Mouse (Mus musculus) forebrain, embryonic 12.5 days (tissue): ENCODE measurements around the gene Pdha1. TPM values are rescaled to one million over a fixed set of nuclear protein-coding genes. Genes with fewer than 3 reads are reported as not detected.

ENCODE experiments used
- ATAC-seq: fragments of 200-750 bp; cut with Nextera tagmentation; 2 replicates; pipeline ENCODE4 v1.8.0; 2017; ENCODE audit warnings: moderate TSS enrichment; ENCODE audit not compliant: low FRiP score
- H3K27ac ChIP-seq: fragments of 300-500 bp; sonication (generic); 2 replicates; pipeline ENCODE4 v1.5.1; 2016; ENCODE audit warnings: mild to moderate bottlenecking
- H3K27me3 ChIP-seq: fragments of 300-500 bp; sonication (generic); 2 replicates; pipeline ENCODE4 v1.6.1; 2016; ENCODE audit warnings: mild to moderate bottlenecking
- H3K36me3 ChIP-seq: fragments of 300-500 bp; sonication (generic); replicated peaks from 2 replicates; pipeline ENCODE4 v1.6.1; 2016; ENCODE audit warnings: mild to moderate bottlenecking
- H3K4me1 ChIP-seq: fragments of 300-500 bp; sonication (generic); 2 replicates; pipeline ENCODE4 v1.6.1; 2016
- H3K4me2 ChIP-seq: fragments of 300-500 bp; sonication (generic); 2 replicates; pipeline ENCODE4 v1.6.1; 2016; ENCODE audit warnings: mild to moderate bottlenecking, moderate library complexity
- H3K4me3 ChIP-seq: fragments of 300-500 bp; sonication (generic); replicated peaks from 2 replicates; pipeline ENCODE4 v1.5.1; 2016; ENCODE audit warnings: mild to moderate bottlenecking
- H3K9ac ChIP-seq: fragments of 300-500 bp; sonication (generic); 2 replicates; pipeline ENCODE4 v1.6.1; 2016; ENCODE audit warnings: mild to moderate bottlenecking
- H3K9me3 ChIP-seq: fragments of 300-500 bp; sonication (generic); 2 replicates; pipeline ENCODE4 v1.6.1; 2016
- WGBS: fragments of 180-500 bp; shearing (Covaris S2); methylation state at CpG from one replicate; pipeline ENCODE4 v1.1.7; 2016; 5-methylcytosine and 5-hydroxymethylcytosine counted together
- polyA plus RNA-seq: library from polyadenylated mRNA; unstranded; fragments of >200 nt; fragmentation: Nextera tagmentation; extraction: Ambion mirVana; gene quantifications from 2 replicates; pipeline ENCODE4 v1.2.1, GENCODE M21; 2016

The Pdha1 gene
- polyA plus RNA-seq, 1 experiment from 2014 or later, result 96.5 TPM

DNA sequence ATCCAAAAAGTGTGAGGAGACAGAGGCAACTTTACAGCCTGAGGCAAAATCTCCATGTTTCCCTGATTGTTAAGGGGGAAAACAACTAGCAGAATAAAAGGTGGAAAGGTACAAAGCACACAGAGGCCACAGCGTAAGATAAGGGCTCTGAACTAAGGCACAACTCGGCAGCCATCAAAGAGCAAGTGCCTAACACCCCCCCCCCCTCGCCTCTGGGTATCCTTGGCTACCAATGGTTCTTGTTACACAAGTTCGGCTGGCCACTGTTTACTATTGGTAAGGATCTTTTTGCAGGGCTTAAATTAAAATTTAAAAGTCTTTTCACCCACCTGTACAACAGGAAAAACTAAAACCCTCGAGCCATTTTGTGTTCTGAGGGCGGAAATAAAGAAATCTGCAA, 2.5 kb downstream of the Pdha1 start:
- WGBS, result 24% methylated on average over 6 of the region's 6 CpGs
- peak overlapping the region; percentile 67 for H3K4me2 ChIP-seq
- H3K4me1 ChIP-seq, result peaks cover 9% of the 10 kb centered on the region; the same call in 1 of the 2 replicates
- no peak overlapping the region for H3K27ac ChIP-seq
- 0 out of 2 replicates have a peak overlapping the region, but pooled peaks have one; percentile 13 for H3K4me3 ChIP-seq
- peaks cover 11% of the 10 kb centered on the region; the same call in 1 of the 2 replicates for H3K27me3 ChIP-seq
- H3K36me3 ChIP-seq, result peaks cover 5% of the 10 kb centered on the region
- H3K9me3 ChIP-seq, result no peaks in the 10 kb centered on the region
- no peak overlapping the region for H3K9ac ChIP-seq
- no peak for ATAC-seq

DNA sequence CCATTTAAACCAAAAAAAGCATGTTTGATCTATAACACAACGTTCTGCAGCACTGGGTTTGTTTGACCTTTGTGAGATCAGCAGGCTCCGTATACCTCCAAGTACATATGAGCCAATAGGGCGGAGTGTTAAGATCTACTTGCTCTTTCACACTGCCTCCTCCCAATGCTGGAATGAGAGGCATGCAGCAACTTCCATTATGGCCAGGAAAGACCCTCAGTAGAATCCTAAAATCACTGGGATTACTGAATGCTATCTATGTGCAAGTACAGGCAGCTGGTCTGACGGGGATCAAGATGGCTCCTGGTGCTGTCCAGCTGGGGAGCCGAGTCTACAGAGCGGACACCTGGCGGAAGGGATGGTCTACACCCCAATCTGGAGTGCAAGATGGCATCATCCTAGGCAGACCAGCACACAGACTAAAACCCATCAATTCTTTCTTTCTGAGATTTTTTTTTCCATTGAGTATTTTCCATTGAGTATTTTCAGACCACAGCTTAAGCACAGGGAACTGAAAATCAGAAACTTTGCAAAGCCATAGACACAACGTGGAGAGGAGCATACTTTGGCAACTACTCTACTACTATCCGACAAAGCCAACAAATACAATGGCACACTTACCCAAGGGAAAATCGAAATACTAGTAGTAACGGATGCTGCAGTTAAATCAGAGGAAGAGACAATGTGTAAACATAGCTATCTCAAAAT, 3.9 kb downstream of the Pdha1 start:
- no peak for ATAC-seq
- no peak overlapping the region for H3K9ac ChIP-seq
- H3K27me3 ChIP-seq, result peaks cover 8% of the 10 kb centered on the region; the same call in 1 of the 2 replicates
- H3K27ac ChIP-seq, result no peak overlapping the region
- H3K4me2 ChIP-seq, result no peak overlapping the region
- peaks cover 5% of the 10 kb centered on the region for H3K36me3 ChIP-seq
- no peaks in the 10 kb centered on the region for H3K9me3 ChIP-seq
- no peak overlapping the region for H3K4me3 ChIP-seq
- peaks cover 9% of the 10 kb centered on the region; the same call in 1 of the 2 replicates for H3K4me1 ChIP-seq
- WGBS, result 86% methylated on average over 11 of the region's 11 CpGs

DNA sequence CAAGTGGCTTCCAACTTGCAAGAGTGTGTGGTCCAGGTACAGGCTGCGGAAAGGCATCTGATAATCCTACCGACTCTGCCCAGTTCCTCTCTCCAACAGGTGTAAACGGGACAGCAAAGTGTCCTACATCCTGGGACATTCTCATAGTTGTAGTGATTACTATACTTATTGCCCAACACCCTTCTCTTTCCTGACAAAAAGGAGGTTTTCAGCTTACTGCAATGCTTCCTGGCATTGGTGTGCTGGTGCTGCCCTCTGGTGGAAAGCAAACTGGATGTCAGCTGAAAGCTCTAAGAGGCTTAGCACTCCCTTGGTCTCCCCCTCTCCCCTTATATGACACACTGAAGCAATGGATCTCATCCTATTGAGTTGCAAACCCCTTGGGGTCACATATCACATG, 21.6 kb downstream of the Pdha1 start:
- H3K4me1 ChIP-seq, result no peaks in the 10 kb centered on the region
- no peak overlapping the region for H3K4me2 ChIP-seq
- no peak overlapping the region for H3K4me3 ChIP-seq
- peak; percentile 33; the same call in 1 of the 2 replicates for ATAC-seq
- no peak overlapping the region for H3K9ac ChIP-seq
- peaks cover 10% of the 10 kb centered on the region; the same call in 1 of the 2 replicates for H3K36me3 ChIP-seq
- H3K27me3 ChIP-seq, result 0 out of 2 replicates have a peak, but pooled peaks cover 9% of the 10 kb centered on the region
- WGBS, result 75% methylated on average over 3 of the region's 3 CpGs
- H3K27ac ChIP-seq, result no peak overlapping the region
- H3K9me3 ChIP-seq, result no peaks in the 10 kb centered on the region

DNA sequence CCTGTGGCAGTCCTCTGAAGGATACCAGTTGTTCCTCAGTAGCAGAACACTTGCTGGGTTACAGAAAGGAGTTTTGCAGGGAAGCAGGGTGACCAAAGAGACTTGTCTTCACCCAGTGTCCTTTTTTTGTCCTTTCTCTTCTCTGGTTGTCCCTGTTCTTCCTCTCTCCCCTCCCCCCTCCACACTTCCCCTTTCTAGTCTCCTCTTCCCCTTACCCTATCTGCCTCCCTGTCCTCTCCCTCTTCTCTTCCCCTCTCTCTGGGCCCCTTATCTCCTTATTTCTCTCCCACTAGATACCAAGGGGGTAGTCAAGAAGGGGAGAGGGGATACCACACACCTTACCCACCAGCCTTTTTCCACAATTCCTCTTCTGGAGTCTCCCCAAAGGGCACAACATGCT, 22.1 kb downstream of the Pdha1 start:
- H3K36me3 ChIP-seq, result peaks cover 10% of the 10 kb centered on the region; the same call in 1 of the 2 replicates
- no peaks in the 10 kb centered on the region for H3K9me3 ChIP-seq
- no peak for ATAC-seq
- no peak overlapping the region for H3K9ac ChIP-seq
- H3K4me1 ChIP-seq, result no peaks in the 10 kb centered on the region
- H3K4me3 ChIP-seq, result no peak overlapping the region
- no peak overlapping the region for H3K4me2 ChIP-seq
- H3K27ac ChIP-seq, result no peak overlapping the region
- H3K27me3 ChIP-seq, result 0 out of 2 replicates have a peak, but pooled peaks cover 9% of the 10 kb centered on the region

DNA sequence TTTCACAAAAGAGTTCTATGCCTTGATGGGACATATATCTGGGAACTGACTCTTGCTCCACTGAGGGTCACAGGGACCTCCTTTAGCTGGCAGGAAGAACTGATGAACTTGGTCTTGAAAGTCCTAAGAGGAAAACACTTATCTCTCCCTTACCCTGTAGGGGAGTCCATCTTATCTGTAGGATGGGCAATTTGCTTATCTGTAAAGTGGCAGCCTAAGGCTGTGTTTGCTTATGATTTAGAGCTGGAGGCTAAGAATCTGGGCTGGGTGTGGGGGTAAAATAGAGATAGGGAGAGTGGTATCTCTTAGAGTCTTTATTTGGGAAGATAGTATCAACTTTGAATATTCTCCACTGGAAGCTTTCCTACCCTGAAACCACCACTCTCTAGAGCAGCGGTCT, 24.4 kb downstream of the Pdha1 start:
- WGBS, result 93% methylated on average over 1 of the region's 1 CpGs
- no peaks in the 10 kb centered on the region for H3K9me3 ChIP-seq
- 0 out of 2 replicates have a peak, but pooled peaks cover 3% of the 10 kb centered on the region for H3K27me3 ChIP-seq
- H3K36me3 ChIP-seq, result no peaks in the 10 kb centered on the region
- H3K4me1 ChIP-seq, result no peaks in the 10 kb centered on the region
- H3K9ac ChIP-seq, result no peak overlapping the region
- no peak overlapping the region for H3K4me2 ChIP-seq
- H3K27ac ChIP-seq, result no peak overlapping the region
- no peak for ATAC-seq
- no peak overlapping the region for H3K4me3 ChIP-seq

DNA sequence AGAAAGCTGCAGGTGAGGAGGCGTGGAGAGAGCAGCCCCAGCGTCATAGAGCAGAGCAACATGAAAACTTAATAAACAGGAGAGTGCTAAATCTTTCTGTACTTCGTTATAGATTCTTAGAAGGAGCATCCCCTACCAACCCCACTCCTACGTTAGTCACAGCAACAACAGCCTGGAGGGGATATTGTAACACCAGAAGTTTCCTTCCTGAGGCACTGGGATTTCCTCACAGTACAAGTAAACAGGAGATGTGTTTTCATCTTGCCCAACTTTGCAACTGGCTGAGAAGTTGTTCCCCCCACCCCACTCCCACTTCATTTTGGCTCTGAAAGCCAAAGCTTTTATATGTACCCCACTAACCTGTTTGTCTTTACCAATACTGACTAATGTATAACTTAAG, 30.4 kb downstream of the Pdha1 start:
- H3K36me3 ChIP-seq, result no peaks in the 10 kb centered on the region
- no peak for ATAC-seq
- H3K9ac ChIP-seq, result no peak overlapping the region
- no peak overlapping the region for H3K27ac ChIP-seq
- WGBS, result 78% methylated on average over 4 of the region's 4 CpGs
- H3K4me3 ChIP-seq, result no peak overlapping the region
- H3K9me3 ChIP-seq, result no peaks in the 10 kb centered on the region
- no peak overlapping the region for H3K4me2 ChIP-seq
- no peaks in the 10 kb centered on the region for H3K4me1 ChIP-seq
- peaks cover 3% of the 10 kb centered on the region; the same call in 1 of the 2 replicates for H3K27me3 ChIP-seq

DNA sequence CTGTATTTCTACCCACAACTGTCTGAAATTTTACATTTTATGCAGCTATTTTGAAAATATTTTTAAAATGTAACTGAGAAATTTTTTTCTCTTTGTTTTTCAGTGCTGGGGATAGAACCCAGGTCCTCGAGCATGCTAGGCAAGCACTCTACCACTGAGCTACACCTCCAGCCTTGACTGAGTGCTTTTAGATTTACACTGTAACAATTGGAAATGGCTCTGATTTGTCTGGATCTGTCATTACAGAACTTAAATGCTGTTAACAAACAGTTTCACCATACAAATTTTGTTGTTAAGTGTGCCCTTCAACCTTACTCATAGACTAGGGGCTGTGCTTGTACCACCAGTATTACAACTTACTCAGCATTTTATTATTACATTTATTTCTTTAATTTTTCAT, 46.2 kb downstream of the Pdha1 start:
- no peak for ATAC-seq
- Histone ChIP-seq H3K36me3 (no peaks in the 10 kb centered on the region), H3K4me1 (no peaks in the 10 kb centered on the region), H3K27ac (no peak overlapping the region), H3K9ac (no peak overlapping the region), H3K4me3 (no peak overlapping the region), H3K27me3 (no peaks in the 10 kb centered on the region), H3K4me2 (no peak overlapping the region), H3K9me3 (no peaks in the 10 kb centered on the region)
- WGBS, result 78% methylated on average over 1 of the region's 1 CpGs

Other genes starting within 250 kb of the Pdha1 start
- 0.17 and 0.38 TPM in 2 replicates for gene Map3k15, start 150.0 kb downstream of the Pdha1 start, polyA plus RNA-seq